Mouse (Mus musculus): ENCODE measurements around the gene Fcgr4. TPM values are rescaled to one million over a fixed set of nuclear protein-coding genes. Genes with fewer than 3 reads are reported as not detected.
A peak's percentile ranks its signal among the peaks of the same experiment; 100 is the strongest.

Gene Fcgr4
- polyA plus RNA-seq, 1 experiment from 2014 or later: 4.0 TPM

DNA sequence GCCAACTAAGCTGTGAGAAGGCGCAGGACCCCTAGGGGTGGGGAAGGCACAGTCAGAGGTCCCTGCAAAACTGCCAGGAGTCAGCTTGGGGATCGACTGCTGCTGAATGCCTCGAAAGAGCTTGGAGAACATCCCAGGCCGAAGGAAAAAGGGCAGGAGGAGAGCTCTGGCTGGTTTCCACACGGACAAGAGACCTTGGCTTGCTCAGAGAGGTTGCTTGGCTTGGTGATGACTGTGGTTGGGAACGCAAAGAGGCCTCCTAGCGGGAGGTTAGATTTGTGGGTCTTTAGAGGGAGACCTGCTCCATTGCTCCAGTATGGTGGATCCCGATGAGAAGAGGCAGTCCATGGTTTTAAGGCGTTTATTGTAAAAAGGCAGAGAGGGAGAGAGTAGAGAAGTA lies 29.1 kb upstream of the Fcgr4 start:
- Histone ChIP-seq H3K9me3 (ENCODE audit: low read length) (no peaks in the 10 kb centered on the region), H3K9ac (replicated peaks; ENCODE audit: low read depth) (no peak overlapping the region), H3K4me2 (replicated peaks; ENCODE audit: low read depth, low read length) (no peak overlapping the region), H3K27ac (ENCODE audit: low read length) (no peak overlapping the region), H3K4me1 (ENCODE audit: insufficient read depth, low read depth, low read length) (no peaks in the 10 kb centered on the region), H3K36me3 (ENCODE audit: insufficient read depth, low read length) (no peaks in the 10 kb centered on the region), H3K4me3 (ENCODE audit: low read depth, low read length) (no peak overlapping the region), H3K27me3 (replicated peaks; ENCODE audit: insufficient read depth, low read length) (no peaks in the 10 kb centered on the region)
- no peak for DNase-seq (ENCODE audit: low spot score)
- ATAC-seq: no peak
- TF ChIP-seq EP300 (IDR thresholded peaks at IDR 0.05) (no peak), CTCF (IDR thresholded peaks at IDR 0.05) (no peak)
- 72% methylated on average over 9 of the region's 9 CpGs for WGBS

DNA sequence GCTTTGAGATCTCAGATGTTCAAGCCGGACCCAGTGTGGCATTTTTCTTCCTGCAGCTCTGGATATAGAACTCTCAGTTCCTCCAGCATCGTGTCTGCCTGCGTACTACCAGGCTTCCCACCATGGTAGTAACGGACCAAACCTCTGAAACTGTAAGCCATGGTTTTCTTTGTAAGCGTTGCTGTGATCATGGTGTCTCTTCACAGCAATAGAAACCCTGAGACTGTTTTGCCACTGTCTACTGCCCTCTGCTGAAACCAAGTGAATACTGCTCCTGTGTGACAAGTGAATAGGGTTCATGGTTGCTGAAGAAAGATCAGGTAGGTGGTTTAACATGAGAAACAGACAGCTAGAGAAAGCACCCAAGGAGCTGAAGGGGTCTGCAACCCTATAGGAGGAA lies 26.2 kb upstream of the Fcgr4 start:
- DNase-seq (ENCODE audit: low spot score) (peak; percentile 54), ATAC-seq (no peak)
- H3K9me3 ChIP-seq (ENCODE audit: low read length): no peaks in the 10 kb centered on the region
- no peak overlapping the region for H3K4me3 ChIP-seq (ENCODE audit: low read depth, low read length)
- H3K4me1 ChIP-seq (ENCODE audit: insufficient read depth, low read depth, low read length): no peaks in the 10 kb centered on the region
- H3K9ac ChIP-seq (replicated peaks; ENCODE audit: low read depth): no peak overlapping the region
- no peak overlapping the region for H3K27ac ChIP-seq (ENCODE audit: low read length)
- TF ChIP-seq EP300 (IDR thresholded peaks at IDR 0.05) (no peak), CTCF (IDR thresholded peaks at IDR 0.05) (peak; percentile 74)
- H3K27me3 ChIP-seq (replicated peaks; ENCODE audit: insufficient read depth, low read length): no peaks in the 10 kb centered on the region
- WGBS: 54% methylated on average over 5 of the region's 5 CpGs
- H3K4me2 ChIP-seq (replicated peaks; ENCODE audit: low read depth, low read length): no peak overlapping the region
- no peaks in the 10 kb centered on the region for H3K36me3 ChIP-seq (ENCODE audit: insufficient read depth, low read length)

DNA sequence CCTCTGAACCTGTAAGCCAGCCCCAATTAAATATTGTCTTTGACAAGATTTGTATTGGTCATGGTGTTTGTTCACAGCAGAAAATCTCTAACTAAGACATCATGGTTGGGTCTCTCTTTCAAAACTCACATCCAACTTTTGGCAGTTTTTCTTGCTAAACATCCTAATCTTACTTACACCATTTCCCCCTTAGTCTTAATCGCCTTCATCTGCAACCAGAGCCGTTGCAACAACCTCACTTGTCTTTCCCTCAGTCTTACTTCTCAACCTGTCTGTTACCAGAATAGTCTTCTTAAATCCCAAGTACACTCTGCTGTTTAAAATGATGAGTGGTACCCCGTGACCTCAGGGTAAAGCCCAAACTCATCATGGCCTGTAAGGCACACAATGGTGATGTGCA lies 22.7 kb upstream of the Fcgr4 start:
- H3K27me3 ChIP-seq (replicated peaks; ENCODE audit: insufficient read depth, low read length): no peaks in the 10 kb centered on the region
- 80% methylated on average over 3 of the region's 3 CpGs for WGBS
- ATAC-seq (no peak), DNase-seq (ENCODE audit: low spot score) (no peak)
- no peak overlapping the region for H3K4me3 ChIP-seq (ENCODE audit: low read depth, low read length)
- no peaks in the 10 kb centered on the region for H3K36me3 ChIP-seq (ENCODE audit: insufficient read depth, low read length)
- no peaks in the 10 kb centered on the region for H3K4me1 ChIP-seq (ENCODE audit: insufficient read depth, low read depth, low read length)
- H3K27ac ChIP-seq (ENCODE audit: low read length): no peak overlapping the region
- no peak overlapping the region for H3K4me2 ChIP-seq (replicated peaks; ENCODE audit: low read depth, low read length)
- no peaks in the 10 kb centered on the region for H3K9me3 ChIP-seq (ENCODE audit: low read length)
- H3K9ac ChIP-seq (replicated peaks; ENCODE audit: low read depth): no peak overlapping the region
- TF ChIP-seq CTCF (IDR thresholded peaks at IDR 0.05) (no peak), EP300 (IDR thresholded peaks at IDR 0.05) (no peak)

DNA sequence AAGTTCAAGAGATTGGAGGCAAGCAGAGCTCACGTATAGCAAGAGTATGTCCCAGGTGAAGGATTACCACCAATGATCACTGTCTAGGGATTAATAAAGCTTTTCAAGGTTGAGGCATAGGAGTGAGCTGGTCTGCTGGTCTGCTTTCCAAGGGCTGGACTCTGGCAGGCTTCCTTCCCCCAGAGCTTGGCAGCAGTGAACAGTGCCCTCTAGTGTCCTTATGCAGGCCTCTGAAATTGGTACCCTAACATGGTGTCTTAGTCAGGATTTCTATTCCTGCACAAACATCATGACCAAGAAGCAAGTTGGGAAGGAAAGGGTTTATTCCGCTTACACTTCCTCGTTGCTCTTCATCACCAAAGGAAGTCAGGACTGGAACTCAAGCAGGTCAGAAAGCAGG lies 22.0 kb upstream of the Fcgr4 start:
- H3K27ac ChIP-seq (ENCODE audit: low read length): no peak overlapping the region
- WGBS: 36% methylated on average over 3 of the region's 3 CpGs
- H3K9me3 ChIP-seq (ENCODE audit: low read length): no peaks in the 10 kb centered on the region
- peak; percentile 82 for TF ChIP-seq CTCF (IDR thresholded peaks at IDR 0.05)
- no peak for TF ChIP-seq EP300 (IDR thresholded peaks at IDR 0.05)
- no peak overlapping the region for H3K4me3 ChIP-seq (ENCODE audit: low read depth, low read length)
- H3K4me1 ChIP-seq (ENCODE audit: insufficient read depth, low read depth, low read length): no peaks in the 10 kb centered on the region
- H3K4me2 ChIP-seq (replicated peaks; ENCODE audit: low read depth, low read length): no peak overlapping the region
- DNase-seq (ENCODE audit: low spot score): peak; percentile 78
- H3K9ac ChIP-seq (replicated peaks; ENCODE audit: low read depth): no peak overlapping the region
- ATAC-seq: peak; percentile 44; the same call in 1 of the 2 replicates
- H3K27me3 ChIP-seq (replicated peaks; ENCODE audit: insufficient read depth, low read length): no peaks in the 10 kb centered on the region
- H3K36me3 ChIP-seq (ENCODE audit: insufficient read depth, low read length): no peaks in the 10 kb centered on the region

DNA sequence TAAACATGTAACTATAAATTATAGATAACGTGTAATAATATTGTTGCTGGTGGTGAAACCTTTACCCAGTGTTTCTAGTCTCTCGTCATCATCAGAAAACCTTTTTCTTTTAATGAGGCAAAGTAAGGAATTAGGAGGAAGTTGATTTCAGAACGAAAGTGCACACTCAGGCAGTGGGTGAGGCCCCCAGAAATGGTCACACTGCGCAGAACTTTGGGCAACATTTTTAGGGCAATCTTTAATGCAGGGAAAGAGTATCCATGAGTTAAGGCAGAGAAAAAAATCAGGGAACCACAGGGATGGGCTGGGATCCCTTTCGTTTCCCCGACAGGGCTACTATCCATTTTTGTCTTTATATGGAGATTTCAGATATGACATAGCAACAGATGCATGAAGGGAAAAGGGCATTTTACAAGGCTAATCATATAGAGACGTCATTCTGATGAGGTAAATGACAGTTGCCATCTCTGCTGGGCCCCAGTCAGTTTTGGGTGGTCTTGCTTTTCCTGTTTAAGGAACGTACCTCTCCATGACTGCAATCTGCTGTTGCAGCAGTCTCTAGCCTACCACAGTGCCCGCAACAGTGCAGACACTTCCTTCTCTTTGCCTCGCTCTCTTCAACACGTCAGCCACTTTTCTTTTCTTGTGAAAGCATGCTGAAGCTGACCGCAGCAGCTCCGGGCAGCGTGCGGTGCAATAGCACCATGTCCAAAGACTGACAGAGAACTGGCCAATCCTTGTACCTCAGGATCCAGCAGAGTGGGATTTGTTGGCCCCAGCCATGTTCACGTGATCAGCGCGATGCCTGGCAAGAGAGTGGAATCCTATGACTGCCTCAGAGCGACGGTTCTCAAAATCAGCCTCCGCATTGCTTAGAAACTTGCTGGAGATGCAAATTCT lies 20.7 kb upstream of the Fcgr4 start:
- Histone ChIP-seq H3K9ac (replicated peaks; ENCODE audit: low read depth) (no peak overlapping the region), H3K9me3 (ENCODE audit: low read length) (no peaks in the 10 kb centered on the region), H3K4me3 (ENCODE audit: low read depth, low read length) (no peak overlapping the region), H3K27me3 (replicated peaks; ENCODE audit: insufficient read depth, low read length) (no peaks in the 10 kb centered on the region), H3K4me1 (ENCODE audit: insufficient read depth, low read depth, low read length) (no peaks in the 10 kb centered on the region), H3K4me2 (replicated peaks; ENCODE audit: low read depth, low read length) (peak overlapping the region; percentile 15; the same call in 1 of the 2 replicates), H3K27ac (ENCODE audit: low read length) (no peak overlapping the region), H3K36me3 (ENCODE audit: insufficient read depth, low read length) (no peaks in the 10 kb centered on the region)
- TF ChIP-seq CTCF (IDR thresholded peaks at IDR 0.05): no peak
- TF ChIP-seq EP300 (IDR thresholded peaks at IDR 0.05): no peak
- peak; percentile 75 for ATAC-seq
- DNase-seq (ENCODE audit: low spot score): peak; percentile 61
- WGBS: 49% methylated on average over 21 of the region's 21 CpGs

DNA sequence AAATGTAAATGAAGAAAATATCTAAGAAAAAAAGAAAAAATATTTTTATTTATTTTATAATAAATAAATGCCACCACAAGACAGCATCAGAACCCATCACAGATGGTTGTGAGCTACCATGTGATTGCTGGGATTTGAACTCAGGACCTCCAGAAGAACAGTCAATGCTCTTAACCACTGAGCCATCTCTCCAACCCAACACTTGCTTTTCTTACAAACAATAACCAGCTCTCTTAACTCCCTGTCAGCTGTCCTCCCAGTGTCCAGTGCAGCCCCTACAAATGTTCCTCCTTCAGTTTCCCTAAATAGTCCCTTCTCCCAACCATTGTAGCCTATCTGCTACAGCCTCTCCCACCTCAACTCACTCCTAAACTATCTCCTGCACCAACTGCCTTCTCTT lies 18.9 kb upstream of the Fcgr4 start:
- Histone ChIP-seq H3K9me3 (ENCODE audit: low read length) (no peaks in the 10 kb centered on the region), H3K4me3 (ENCODE audit: low read depth, low read length) (no peak overlapping the region), H3K27me3 (replicated peaks; ENCODE audit: insufficient read depth, low read length) (no peaks in the 10 kb centered on the region), H3K4me2 (replicated peaks; ENCODE audit: low read depth, low read length) (no peak overlapping the region), H3K36me3 (ENCODE audit: insufficient read depth, low read length) (no peaks in the 10 kb centered on the region), H3K9ac (replicated peaks; ENCODE audit: low read depth) (no peak overlapping the region), H3K4me1 (ENCODE audit: insufficient read depth, low read depth, low read length) (no peaks in the 10 kb centered on the region), H3K27ac (ENCODE audit: low read length) (no peak overlapping the region)
- DNase-seq (ENCODE audit: low spot score): no peak
- TF ChIP-seq EP300 (IDR thresholded peaks at IDR 0.05): no peak
- ATAC-seq: no peak
